Mouse (Mus musculus): ENCODE results near the gene S100a4. TPM values are rescaled to one million over a fixed set of nuclear protein-coding genes. Genes with fewer than 3 reads are reported as not detected.

Gene S100a4
- total and polyA plus RNA-seq, 3 experiments: 1.1 TPM; not detected in 2

DNA sequence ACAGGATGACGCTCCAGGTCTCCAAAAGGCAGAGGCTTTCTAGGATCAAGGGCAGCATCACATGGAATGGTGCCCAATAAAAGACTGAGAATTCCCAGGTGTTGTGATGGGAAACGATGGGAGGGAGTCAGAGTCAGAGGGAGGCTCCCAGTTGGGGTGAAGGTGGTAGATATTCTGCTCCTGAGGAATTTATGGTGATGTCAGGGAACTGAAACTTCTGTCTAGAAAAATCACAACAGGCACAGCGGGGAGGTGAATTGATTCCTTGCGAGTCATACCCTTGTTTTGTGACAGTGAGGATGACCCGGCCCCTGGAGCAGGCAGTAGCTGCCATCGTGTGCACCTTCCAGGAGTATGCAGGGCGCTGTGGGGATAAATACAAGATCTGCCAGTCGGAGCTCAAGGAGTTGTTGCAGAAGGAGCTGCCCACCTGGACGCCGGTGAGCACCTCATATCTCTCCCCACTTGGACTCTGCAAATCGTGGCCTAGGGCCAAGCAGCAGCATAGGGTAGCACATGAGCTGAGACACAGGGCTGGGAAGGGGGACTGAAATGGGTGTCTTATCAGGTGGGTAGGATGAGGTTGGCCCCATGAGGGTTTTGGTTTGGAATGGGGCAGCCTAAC, 2.0 kb upstream of the S100a4 start, which contains the start of gene Gm42674:
Gene Gm42674, plus strand, starts transcription at position 419 of the 625 bp plus-strand sequence.
- peaks cover 3 to 7% of the 10 kb centered on the region in 2 experiments for H3K4me1 ChIP-seq (ENCODE audit: control insufficient read depth in 1 of 2, insufficient read depth in 2 of 2)
- H3K36me3 ChIP-seq (replicated peaks in 1 of 2; ENCODE audit: control insufficient read depth in 1 of 2, insufficient read depth in 1 of 2, low read length in 1 of 2): no peaks in the 10 kb centered on the region
- no peak within 1 kb of the TSS for H3K4me2 ChIP-seq (ENCODE audit: insufficient read depth, low read depth, poor library complexity, severe bottlenecking)
- H3K9ac ChIP-seq (ENCODE audit: insufficient read depth, low read depth): no peak within 1 kb of the TSS
- no peaks in the 10 kb centered on the region for H3K9me3 ChIP-seq (replicated peaks; ENCODE audit: low read length)
- no peak within 1 kb of the TSS for H3K4me3 ChIP-seq (replicated peaks in 1 of 3; ENCODE audit: low read depth in 2 of 3, low read length in 2 of 3, poor library complexity in 1 of 3)
- H3K79me2 ChIP-seq (replicated peaks; ENCODE audit: control insufficient read depth, extremely low read depth, insufficient read depth, poor library complexity, severe bottlenecking): no peaks in the 10 kb centered on the region
- in situ Hi-C loops (cut with MboI; ENCODE audit: low pct_ligation_motif_present, low pct_unique_long_range_greater_than_20kb, low sequenced_read_pairs) (no loop called here), dilution Hi-C loops (cut with MboI; ENCODE audit: extremely low pct_ligation_motif_present, extremely low pct_unique_long_range_greater_than_20kb, low sequenced_read_pairs) (no loop called here)
- TF ChIP-seq NELFE (IDR thresholded peaks at IDR 0.05; ENCODE audit: low read depth, low read length) (no peak), UBTF (IDR thresholded peaks at IDR 0.05; ENCODE audit: low read depth, low read length) (no peak), JUN (IDR thresholded peaks at IDR 0.05; ENCODE audit: insufficient read depth, low read depth, low read length) (no peak), BHLHE40 (IDR thresholded peaks at IDR 0.05; ENCODE audit: low read depth, low read length) (no peak), SMC3 (IDR thresholded peaks at IDR 0.05; ENCODE audit: low read depth, low read length) (no peak), MAFK (IDR thresholded peaks at IDR 0.05; ENCODE audit: insufficient replicate concordance, low read length) (no peak), E2F4 (IDR thresholded peaks at IDR 0.05; ENCODE audit: insufficient replicate concordance, low read depth, low read length) (no peak)
- no peak within 1 kb of the TSS for H3K27ac ChIP-seq (ENCODE audit: insufficient read depth, low read depth)
- no peaks in the 10 kb centered on the region for H3K27me3 ChIP-seq (replicated peaks)
- DNase-seq (ENCODE audit: extremely low read depth): no peak

DNA sequence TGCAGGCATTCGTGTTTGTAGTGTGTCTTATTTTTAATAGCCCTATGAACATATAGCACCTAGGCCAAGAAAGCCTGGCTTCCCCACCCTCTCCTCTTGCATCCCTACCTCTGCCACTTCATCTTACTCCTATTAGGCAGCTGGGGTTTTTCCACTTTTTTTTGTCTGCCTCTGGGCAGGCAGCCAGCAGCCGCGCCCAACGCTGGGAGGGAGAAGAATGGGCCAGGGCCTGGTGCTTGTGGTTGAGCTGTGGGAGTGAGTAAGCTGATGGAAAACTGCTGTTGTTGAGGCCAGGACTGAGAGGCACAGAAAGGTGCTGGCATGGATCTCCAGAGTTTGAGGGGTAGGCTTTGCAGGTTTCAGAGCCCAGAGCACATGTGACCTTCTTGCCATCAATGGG, 845 bp downstream of the S100a4 start:
- H3K36me3 ChIP-seq (replicated peaks in 1 of 2; ENCODE audit: control insufficient read depth in 1 of 2, insufficient read depth in 1 of 2, low read length in 1 of 2): no peaks in the 10 kb centered on the region
- no peaks in the 10 kb centered on the region for H3K79me2 ChIP-seq (replicated peaks; ENCODE audit: control insufficient read depth, extremely low read depth, insufficient read depth, poor library complexity, severe bottlenecking)
- in situ Hi-C loops (cut with MboI; ENCODE audit: low pct_ligation_motif_present, low pct_unique_long_range_greater_than_20kb, low sequenced_read_pairs) (no loop called here), dilution Hi-C loops (cut with MboI; ENCODE audit: extremely low pct_ligation_motif_present, extremely low pct_unique_long_range_greater_than_20kb, low sequenced_read_pairs) (no loop called here)
- TF ChIP-seq JUN (IDR thresholded peaks at IDR 0.05; ENCODE audit: insufficient read depth, low read depth, low read length): no peak
- TF ChIP-seq GABPA (IDR thresholded peaks at IDR 0.05; ENCODE audit: insufficient replicate concordance, low read depth, low read length): no peak
- TF ChIP-seq EP300 (IDR thresholded peaks at IDR 0.05; ENCODE audit: low read length): no peak
- no peak for TF ChIP-seq MYC (IDR thresholded peaks at IDR 0.05; ENCODE audit: low read depth, low read length)
- peaks cover 0 to 21% of the 10 kb centered on the region in 2 experiments; a peak in 2 of 4 replicates for H3K4me1 ChIP-seq (ENCODE audit: control insufficient read depth in 1 of 2, insufficient read depth in 2 of 2)
- DNase-seq (ENCODE audit: extremely low read depth): no peak
- peaks cover 2% of the 10 kb centered on the region for H3K27me3 ChIP-seq (replicated peaks)
- H3K4me2 ChIP-seq (ENCODE audit: insufficient read depth, low read depth, poor library complexity, severe bottlenecking): no peak overlapping the region
- H3K9ac ChIP-seq (ENCODE audit: insufficient read depth, low read depth): no peak overlapping the region
- H3K27ac ChIP-seq (ENCODE audit: insufficient read depth, low read depth): no peak overlapping the region
- H3K4me3 ChIP-seq (replicated peaks in 1 of 3; ENCODE audit: low read depth in 2 of 3, low read length in 2 of 3, poor library complexity in 1 of 3): no peak overlapping the region
- no peaks in the 10 kb centered on the region for H3K9me3 ChIP-seq (replicated peaks; ENCODE audit: low read length)

DNA sequence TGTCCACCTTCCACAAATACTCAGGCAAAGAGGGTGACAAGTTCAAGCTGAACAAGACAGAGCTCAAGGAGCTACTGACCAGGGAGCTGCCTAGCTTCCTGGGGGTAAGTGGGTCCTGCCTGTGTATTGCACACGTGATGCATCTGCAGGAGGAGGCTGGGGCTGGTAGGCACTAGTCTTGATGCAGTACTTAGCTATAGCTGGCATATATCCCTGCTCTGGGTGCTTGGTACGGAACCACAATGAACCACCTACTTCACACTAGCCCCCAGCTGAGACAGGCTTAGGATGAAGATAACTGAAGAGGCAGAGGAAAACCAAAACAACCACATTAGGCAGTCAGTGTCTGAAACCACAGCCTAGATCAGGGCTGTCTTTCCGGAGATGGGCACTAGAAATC, 1.5 kb downstream of the S100a4 start:
- H3K4me3 ChIP-seq (replicated peaks in 1 of 3; ENCODE audit: low read depth in 2 of 3, low read length in 2 of 3, poor library complexity in 1 of 3): no peak overlapping the region
- H3K36me3 ChIP-seq (replicated peaks in 1 of 2; ENCODE audit: control insufficient read depth in 1 of 2, insufficient read depth in 1 of 2, low read length in 1 of 2): no peaks in the 10 kb centered on the region
- H3K9me3 ChIP-seq (replicated peaks; ENCODE audit: low read length): no peaks in the 10 kb centered on the region
- H3K27ac ChIP-seq (ENCODE audit: insufficient read depth, low read depth): no peak overlapping the region
- H3K79me2 ChIP-seq (replicated peaks; ENCODE audit: control insufficient read depth, extremely low read depth, insufficient read depth, poor library complexity, severe bottlenecking): no peaks in the 10 kb centered on the region
- no peak for DNase-seq (ENCODE audit: extremely low read depth)
- no peak overlapping the region for H3K9ac ChIP-seq (ENCODE audit: insufficient read depth, low read depth)
- in situ Hi-C loops (cut with MboI; ENCODE audit: low pct_ligation_motif_present, low pct_unique_long_range_greater_than_20kb, low sequenced_read_pairs): no loop called here
- peaks cover 0 to 24% of the 10 kb centered on the region in 2 experiments; a peak in 2 of 4 replicates for H3K4me1 ChIP-seq (ENCODE audit: control insufficient read depth in 1 of 2, insufficient read depth in 2 of 2)
- dilution Hi-C loops (cut with MboI; ENCODE audit: extremely low pct_ligation_motif_present, extremely low pct_unique_long_range_greater_than_20kb, low sequenced_read_pairs): no loop called here
- no peak for TF ChIP-seq ZC3H11A (IDR thresholded peaks at IDR 0.05; ENCODE audit: low read depth, low read length)
- no peak for TF ChIP-seq E2F4 (IDR thresholded peaks at IDR 0.05; ENCODE audit: insufficient replicate concordance, low read depth, low read length)
- no peak for TF ChIP-seq BHLHE40 (IDR thresholded peaks at IDR 0.05; ENCODE audit: low read depth, low read length)
- no peak for TF ChIP-seq MEF2A (IDR thresholded peaks at IDR 0.05; ENCODE audit: borderline replicate concordance, low read depth, low read length)
- TF ChIP-seq GABPA (IDR thresholded peaks at IDR 0.05; ENCODE audit: insufficient replicate concordance, low read depth, low read length): no peak
- no peak for TF ChIP-seq EP300 (IDR thresholded peaks at IDR 0.05; ENCODE audit: low read length)
- no peak for TF ChIP-seq ZNF384 (IDR thresholded peaks at IDR 0.05; ENCODE audit: low read depth, low read length)
- TF ChIP-seq IRF4 (IDR thresholded peaks at IDR 0.05; ENCODE audit: low read depth, low read length): no peak
- no peak for TF ChIP-seq KAT2A (IDR thresholded peaks at IDR 0.05; ENCODE audit: insufficient replicate concordance, low read length)
- no peak for TF ChIP-seq USF1 (IDR thresholded peaks at IDR 0.05; ENCODE audit: low read depth, low read length)
- no peak for TF ChIP-seq MYC (IDR thresholded peaks at IDR 0.05; ENCODE audit: low read depth, low read length)
- no peak for TF ChIP-seq UBTF (IDR thresholded peaks at IDR 0.05; ENCODE audit: low read depth, low read length)
- TF ChIP-seq ZKSCAN1 (IDR thresholded peaks at IDR 0.05; ENCODE audit: borderline replicate concordance, low read depth, low read length): no peak
- TF ChIP-seq POLR2AphosphoS2 (IDR thresholded peaks at IDR 0.05; ENCODE audit: low read depth, low read length): no peak
- TF ChIP-seq CHD1 (IDR thresholded peaks at IDR 0.05; ENCODE audit: low read depth, low read length): no peak
- TF ChIP-seq SMC3 (IDR thresholded peaks at IDR 0.05; ENCODE audit: low read depth, low read length): no peak
- no peak for TF ChIP-seq MAZ (IDR thresholded peaks at IDR 0.05; ENCODE audit: low read depth, low read length)
- TF ChIP-seq NELFE (IDR thresholded peaks at IDR 0.05; ENCODE audit: low read depth, low read length): no peak
- no peak for TF ChIP-seq JUND (conservative IDR thresholded peaks at IDR 0.05; ENCODE audit: low read depth, low read length)
- TF ChIP-seq PAX5 (IDR thresholded peaks at IDR 0.05; ENCODE audit: low read length): no peak
- no peak overlapping the region for H3K4me2 ChIP-seq (ENCODE audit: insufficient read depth, low read depth, poor library complexity, severe bottlenecking)
- H3K27me3 ChIP-seq (replicated peaks): peaks cover 2% of the 10 kb centered on the region

Data from CH12.LX (cell line).